Mouse (Mus musculus) MEL (cell line): ENCODE results near the gene Trim2. TPM values are rescaled to one million over a fixed set of nuclear protein-coding genes. Genes with fewer than 3 reads are reported as not detected.

Experiments
- DNase-seq: peaks from one replicate; pipeline ENCODE4 v3.0.0; 2011; ENCODE audit warnings: low read depth, low spot score
- H3K27ac ChIP-seq: 2 replicates; pipeline ENCODE4 v1.5.1; 2012; ENCODE audit warnings: low read depth, mild to moderate bottlenecking, control low read depth, low read length, moderate library complexity; ENCODE audit not compliant: control insufficient read depth
- H3K27me3 ChIP-seq, 2 experiments: fragments of 150-350 bp in 1 of 2; sonication (generic) in 1 of 2; 2 replicates each; pipeline ENCODE4 v1.6.1; 2012; ENCODE audit warnings: low read length in 2 of 2, mild to moderate bottlenecking in 2 of 2, improper control_type of control experiment in 1 of 2, moderate library complexity in 1 of 2; ENCODE audit not compliant: insufficient read depth in 2 of 2, control insufficient read depth in 1 of 2
- H3K36me3 ChIP-seq, 2 experiments: 2 replicates each; pipeline ENCODE4 v1.6.1; 2012 to 2014; ENCODE audit warnings: low read length in 2 of 2, improper control_type of control experiment in 1 of 2, inconsistent platforms in 1 of 2, mild to moderate bottlenecking in 1 of 2; ENCODE audit not compliant: insufficient read depth in 2 of 2, control insufficient read depth in 1 of 2
- H3K4me1 ChIP-seq, 2 experiments: fragments of 150-350 bp in 1 of 2; sonication (generic) in 1 of 2; 2 replicates each; pipeline ENCODE4 v1.6.1; 2012; ENCODE audit warnings: low read length in 2 of 2, improper control_type of control experiment in 1 of 2, mild to moderate bottlenecking in 1 of 2; ENCODE audit not compliant: insufficient read depth in 2 of 2, control insufficient read depth in 1 of 2
- H3K4me3 ChIP-seq, 2 experiments: fragments of 150-350 bp in 1 of 2; sonication (generic) in 1 of 2; 2 replicates each; pipeline ENCODE4 v1.5.1; 2012; ENCODE audit warnings: low read depth in 2 of 2, low read length in 2 of 2, mild to moderate bottlenecking in 2 of 2, moderate library complexity in 2 of 2, control low read depth in 1 of 2, improper control_type of control experiment in 1 of 2; ENCODE audit not compliant: control insufficient read depth in 1 of 2, insufficient read depth in 1 of 2
- H3K79me2 ChIP-seq: 2 replicates; pipeline ENCODE4 v1.6.1; 2012; ENCODE audit warnings: mild to moderate bottlenecking, low read length, moderate library complexity; ENCODE audit not compliant: control insufficient read depth, poor library complexity, insufficient read depth
- H3K9ac ChIP-seq: 2 replicates; pipeline ENCODE4 v1.6.1; 2012; ENCODE audit warnings: low read depth, mild to moderate bottlenecking, control low read depth, low read length, moderate library complexity; ENCODE audit not compliant: control insufficient read depth, poor library complexity, severe bottlenecking
- H3K9me3 ChIP-seq: fragments of 150-350 bp; sonication (generic); replicated peaks from 2 replicates; pipeline ENCODE4 v1.6.1; 2012; ENCODE audit warnings: mild to moderate bottlenecking, low read length, improper control_type of control experiment, moderate library complexity; ENCODE audit not compliant: insufficient read depth
- ELF1 ChIP-seq: IDR thresholded peaks from 2 replicates; pipeline ENCODE4 v1.6.1; 2014; ENCODE audit warnings: low read depth, mild to moderate bottlenecking, inconsistent platforms, low read length, improper control_type of control experiment, moderate library complexity
- ETS1 ChIP-seq: IDR thresholded peaks from 2 replicates; pipeline ENCODE4 v1.6.1; 2012; ENCODE audit warnings: low read depth, mild to moderate bottlenecking, inconsistent platforms, low read length, improper control_type of control experiment, moderate library complexity
- GABPA ChIP-seq: IDR thresholded peaks from 2 replicates; pipeline ENCODE4 v1.6.1; 2012; ENCODE audit warnings: low read depth, mild to moderate bottlenecking, inconsistent platforms, low read length, improper control_type of control experiment, moderate library complexity
- GATA1 ChIP-seq: IDR thresholded peaks from 2 replicates; pipeline ENCODE4 v1.6.1; 2011; ENCODE audit warnings: low read depth, low read length, improper control_type of control experiment
- JUND ChIP-seq: IDR thresholded peaks from 2 replicates; pipeline ENCODE4 v1.6.1; 2011; ENCODE audit warnings: low read depth, mild to moderate bottlenecking, improper control_type of control experiment, low read length
- MAZ ChIP-seq: IDR thresholded peaks from 2 replicates; pipeline ENCODE4 v1.6.1; 2012; ENCODE audit warnings: low read depth, mild to moderate bottlenecking, inconsistent platforms, low read length, improper control_type of control experiment
- MYC ChIP-seq: IDR thresholded peaks from 2 replicates; pipeline ENCODE4 v1.6.1; 2011; ENCODE audit warnings: low read depth, mild to moderate bottlenecking, low read length, improper control_type of control experiment, moderate library complexity
- POLR2AphosphoS5 ChIP-seq: IDR thresholded peaks from 2 replicates; pipeline ENCODE4 v1.6.1; 2012; ENCODE audit warnings: low read depth, borderline replicate concordance, mild to moderate bottlenecking, inconsistent platforms, low read length, moderate library complexity, mixed read lengths
- RAD21 ChIP-seq: IDR thresholded peaks from 2 replicates; pipeline ENCODE4 v1.6.1; 2011; ENCODE audit warnings: mild to moderate bottlenecking, low read depth, low read length, improper control_type of control experiment
- RCOR1 ChIP-seq: IDR thresholded peaks from 2 replicates; pipeline ENCODE4 v1.6.1; 2012; ENCODE audit warnings: low read depth, mild to moderate bottlenecking, inconsistent platforms, low read length, improper control_type of control experiment
- TBP ChIP-seq: IDR thresholded peaks from 2 replicates; pipeline ENCODE4 v1.8.0; 2011; ENCODE audit warnings: low read depth, low read length, improper control_type of control experiment
- TCF12 ChIP-seq: IDR thresholded peaks from 2 replicates; pipeline ENCODE4 v1.6.1; 2014; ENCODE audit warnings: low read depth, mild to moderate bottlenecking, inconsistent platforms, low read length, improper control_type of control experiment, moderate library complexity
- USF1 ChIP-seq: IDR thresholded peaks from 2 replicates; pipeline ENCODE4 v1.6.1; 2014; ENCODE audit warnings: low read depth, mild to moderate bottlenecking, inconsistent platforms, low read length, improper control_type of control experiment, moderate library complexity
- ZKSCAN1 ChIP-seq: IDR thresholded peaks from 2 replicates; pipeline ENCODE4 v1.6.1; 2012; ENCODE audit warnings: low read depth, mild to moderate bottlenecking, inconsistent platforms, low read length, improper control_type of control experiment, moderate library complexity
- ZNF384 ChIP-seq: IDR thresholded peaks from 2 replicates; pipeline ENCODE4 v1.6.1; 2012; ENCODE audit warnings: low read depth, mild to moderate bottlenecking, inconsistent platforms, low read length, improper control_type of control experiment
- polyA plus RNA-seq, 2 experiments: library from polyadenylated mRNA; stranded (reverse) in 1 of 2; unstranded in 1 of 2; fragments of >175 nt in 1 of 2; fragments of >200 nt in 1 of 2; gene quantifications; 2 replicates each; pipeline versions ENCODE4 v1.2.1 to v1.2.4; 2012; ENCODE audit warnings: low replicate concordance in 2 of 2, low read depth in 1 of 2; ENCODE audit not compliant: insufficient read length in 2 of 2, insufficient read depth in 1 of 2, missing spikeins in 1 of 2
- total RNA-seq: library from RNA; depleted of rRNA; stranded (reverse); fragments of 300-350 nt; gene quantifications from 2 replicates; pipeline ENCODE4 v1.2.3, GENCODE M21; 2012

Trim2 gene
- total and polyA plus RNA-seq, 3 experiments = 1.7 to 4.4 TPM; not detected in 1

DNA sequence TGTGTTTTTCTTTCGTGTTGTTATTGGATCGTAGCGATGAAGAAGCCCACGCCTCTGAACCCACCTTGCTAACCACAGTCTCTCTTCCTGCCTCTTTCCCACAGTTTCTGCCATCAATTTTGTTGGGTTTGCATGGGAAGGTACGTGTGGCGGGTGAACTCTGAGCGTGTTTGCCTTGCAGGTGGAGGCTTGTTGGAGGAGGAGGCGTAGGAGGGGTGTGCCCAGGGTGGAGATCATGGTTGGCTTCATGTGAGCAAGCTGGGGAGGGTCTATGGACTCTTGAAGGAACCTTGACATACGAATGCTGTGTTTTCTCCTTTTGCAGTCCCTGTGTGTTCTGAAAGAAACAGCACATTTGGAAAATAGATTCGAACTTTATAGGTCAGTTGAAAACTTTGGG is 43.1 kb upstream of the Trim2 start:
- DNase-seq = no peak
- H3K79me2 ChIP-seq = no peaks in the 10 kb centered on the region
- H3K9ac ChIP-seq = no peak overlapping the region
- peaks cover 0 to 7% of the 10 kb centered on the region in 2 experiments; a peak in 2 of 4 replicates for H3K36me3 ChIP-seq
- H3K4me1 ChIP-seq = peaks cover 6 to 16% of the 10 kb centered on the region in 2 experiments
- no peaks in the 10 kb centered on the region for H3K27me3 ChIP-seq
- no peaks in the 10 kb centered on the region for H3K9me3 ChIP-seq
- H3K4me3 ChIP-seq = no peak overlapping the region
- H3K27ac ChIP-seq = peak overlapping the region; percentile 2; the same call in 1 of the 2 replicates
- TF ChIP-seq ZKSCAN1 (no peak), MAZ (no peak), GABPA (no peak)

DNA sequence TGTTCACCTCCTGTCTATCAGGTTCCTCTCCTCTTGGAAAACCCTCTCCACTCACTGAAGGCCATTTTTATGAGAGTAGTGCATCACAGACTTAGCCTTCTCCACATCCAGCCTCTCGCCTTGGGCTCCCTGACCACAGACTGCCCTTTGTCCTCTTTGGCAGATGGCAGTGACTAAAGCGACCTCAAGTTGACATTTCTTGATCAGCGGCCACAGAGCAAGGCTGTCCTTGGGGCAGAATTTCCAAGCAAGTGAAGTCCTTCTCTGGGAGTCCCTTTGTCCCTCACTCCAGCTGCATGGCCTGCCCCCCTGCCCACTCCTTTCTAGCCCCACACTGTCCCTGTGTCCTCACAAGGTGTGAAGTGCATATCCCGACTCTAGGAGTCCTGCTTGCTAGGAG is 40.7 kb upstream of the Trim2 start:
- no peak for TF ChIP-seq ZNF384
- no peak for TF ChIP-seq RAD21
- no peak for TF ChIP-seq ZKSCAN1
- no peak for TF ChIP-seq MYC
- no peak for TF ChIP-seq TBP
- no peak for TF ChIP-seq POLR2AphosphoS5
- no peak for TF ChIP-seq RCOR1
- no peak for TF ChIP-seq ETS1
- TF ChIP-seq JUND = no peak
- no peak for TF ChIP-seq USF1
- TF ChIP-seq ELF1 = no peak
- TF ChIP-seq TCF12 = no peak
- TF ChIP-seq GATA1 = no peak
- H3K79me2 ChIP-seq = no peaks in the 10 kb centered on the region
- H3K9ac ChIP-seq = no peak overlapping the region
- H3K9me3 ChIP-seq = no peaks in the 10 kb centered on the region
- H3K36me3 ChIP-seq = peaks cover 0 to 7% of the 10 kb centered on the region in 2 experiments; a peak in 2 of 4 replicates
- no peak overlapping the region for H3K27ac ChIP-seq
- peaks cover 6 to 18% of the 10 kb centered on the region in 2 experiments for H3K4me1 ChIP-seq
- DNase-seq = no peak
- no peak overlapping the region for H3K4me3 ChIP-seq
- H3K27me3 ChIP-seq = no peaks in the 10 kb centered on the region
